Mouse (Mus musculus): ENCODE data around the gene Crtc3.

GRCm38 (mm10) chr7:80691131-80691530, 2.5 kb upstream of the Crtc3 start:
- TF ChIP-seq CTCF (IDR thresholded peaks at IDR 0.05; ENCODE audit: low read depth, low read length) = no peak
- TF ChIP-seq GATA2 (IDR thresholded peaks at IDR 0.05; ENCODE audit: borderline replicate concordance, low read depth, low read length) = no peak
- no peak for TF ChIP-seq GATA1 (IDR thresholded peaks at IDR 0.05; ENCODE audit: borderline replicate concordance, low read length)

Measured in G1E (cell line).